ENCODE assay signal across 19 mouse cellular contexts in genomic region chr4:77004483-77004882, GRCm38 (mm10).
DNase-seq lines count a peak whose midpoint lies in the region; ATAC-seq and TF ChIP-seq lines count a peak whose summit lies in the region.
"Had no signal": no experiment of that assay in that cellular context is flagged by ENCODE, and none has a peak within 500 bp of the region (broad histone marks: within the 10 kb centered on the region; RNA-seq: fewer than 3 reads in every experiment).

No protein-coding gene starts in this region.

- TF ChIP-seq EP300 in heart, postnatal 0 days (IDR thresholded peaks at IDR 0.05; ENCODE audit: low read depth), result no peak

- no peak overlapping the region for H3K27ac ChIP-seq in heart, postnatal 0 days (ENCODE audit: low read depth)
- H3K27ac ChIP-seq in heart, embryonic 11.5 days (ENCODE audit: low read depth, low read length), result no peak overlapping the region

- H3K4me1 ChIP-seq in heart, postnatal 0 days (ENCODE audit: control insufficient read depth, insufficient read depth), result 0 out of 2 replicates have a peak, but pooled peaks cover 6% of the 10 kb centered on the region
- no peaks in the 10 kb centered on the region for H3K4me1 ChIP-seq in heart, embryonic 11.5 days (ENCODE audit: control insufficient read depth, insufficient read depth, low read length)

- peak; percentile 57; the same call in 1 of the 2 replicates for ATAC-seq in heart, postnatal 0 days (ENCODE audit: insufficient read depth, low read depth)
- ATAC-seq in heart, embryonic 11.5 days (replicated peaks; ENCODE audit: insufficient number of reproducible peaks, low FRiP score, low TSS enrichment), result no peak
- ATAC-seq: activated CD4-positive, CD25-positive, alpha-beta regulatory T cell, adult 4 months; CD4-positive, CD25-positive, alpha-beta regulatory T cell, adult 4 months; Patski had no signal

- intact Hi-C loops in heart, postnatal 10 days (cut with DNase I), result no loop called here

- H3K36me3 ChIP-seq in heart, postnatal 0 days (replicated peaks; ENCODE audit: control insufficient read depth, insufficient read depth, low read length), result no peaks in the 10 kb centered on the region
- no peaks in the 10 kb centered on the region for H3K36me3 ChIP-seq in heart, embryonic 11.5 days (ENCODE audit: control insufficient read depth, insufficient read depth, low read length)
- H3K36me3 ChIP-seq: G1E had no signal

- no peaks in the 10 kb centered on the region for H3K27me3 ChIP-seq in heart, postnatal 0 days (ENCODE audit: control insufficient read depth, insufficient read depth, low read length)
- H3K27me3 ChIP-seq in heart, embryonic 11.5 days (ENCODE audit: control insufficient read depth, insufficient read depth, low read length), result no peaks in the 10 kb centered on the region
- H3K27me3 ChIP-seq: CH12.LX, Patski had no signal

- 31% methylated on average over 1 of the region's 1 CpGs for WGBS in heart, postnatal 0 days
- WGBS in heart, embryonic 11.5 days (ENCODE audit: insufficient replicate concordance), result 33% methylated on average over 1 of the region's 1 CpGs

- no peak overlapping the region for H3K9ac ChIP-seq in heart, postnatal 0 days (replicated peaks; ENCODE audit: low read depth, low read length)
- H3K9ac ChIP-seq in heart, embryonic 11.5 days (ENCODE audit: low read depth, low read length), result no peak overlapping the region

- no peak overlapping the region for H3K4me3 ChIP-seq in heart, postnatal 0 days (ENCODE audit: low read depth, low read length)
- no peak overlapping the region for H3K4me3 ChIP-seq in heart, embryonic 11.5 days (ENCODE audit: low read depth, low read length)

- TF ChIP-seq CTCF in heart, postnatal 0 days (IDR thresholded peaks at IDR 0.05; ENCODE audit: low read depth), result no peak

- no peaks in the 10 kb centered on the region for H3K9me3 ChIP-seq in heart, postnatal 0 days (replicated peaks; ENCODE audit: control insufficient read depth, low read length)
- H3K9me3 ChIP-seq in heart, embryonic 11.5 days (replicated peaks; ENCODE audit: control insufficient read depth, low read length), result no peaks in the 10 kb centered on the region
- H3K9me3 ChIP-seq: G1E had no signal

- no peak overlapping the region for H3K4me2 ChIP-seq in heart, postnatal 0 days (ENCODE audit: low read depth, low read length)
- H3K4me2 ChIP-seq in heart, embryonic 11.5 days, result no peak overlapping the region

- DNase-seq in heart, postnatal 0 days (ENCODE audit: low spot score), result peak; percentile 64
- DNase-seq in heart, postnatal 10 days, result peak; percentile 13 to 25
- no peak for DNase-seq in heart, postnatal 4 days
- DNase-seq: adrenal gland, adult 2 months; adrenal gland, adult 8-10 months; adrenal gland, postnatal 10 days; adrenal gland, postnatal 14 days; adrenal gland, postnatal 25 days; adrenal gland, postnatal 36 days; B cell, adult 2 months; cerebellum, adult 11 months; cerebellum, adult 11-12 months; cerebellum, adult 18-20 months had no signal
